Mouse (Mus musculus): ENCODE data around the gene Rai1. TPM values are rescaled to one million over a fixed set of nuclear protein-coding genes. Genes with fewer than 3 reads are reported as not detected.
A peak's percentile ranks its signal among the peaks of the same experiment; 100 is the strongest.

Rai1 gene
- polyA plus RNA-seq, 1 experiment from 2014 or later, result 23.9 TPM

DNA sequence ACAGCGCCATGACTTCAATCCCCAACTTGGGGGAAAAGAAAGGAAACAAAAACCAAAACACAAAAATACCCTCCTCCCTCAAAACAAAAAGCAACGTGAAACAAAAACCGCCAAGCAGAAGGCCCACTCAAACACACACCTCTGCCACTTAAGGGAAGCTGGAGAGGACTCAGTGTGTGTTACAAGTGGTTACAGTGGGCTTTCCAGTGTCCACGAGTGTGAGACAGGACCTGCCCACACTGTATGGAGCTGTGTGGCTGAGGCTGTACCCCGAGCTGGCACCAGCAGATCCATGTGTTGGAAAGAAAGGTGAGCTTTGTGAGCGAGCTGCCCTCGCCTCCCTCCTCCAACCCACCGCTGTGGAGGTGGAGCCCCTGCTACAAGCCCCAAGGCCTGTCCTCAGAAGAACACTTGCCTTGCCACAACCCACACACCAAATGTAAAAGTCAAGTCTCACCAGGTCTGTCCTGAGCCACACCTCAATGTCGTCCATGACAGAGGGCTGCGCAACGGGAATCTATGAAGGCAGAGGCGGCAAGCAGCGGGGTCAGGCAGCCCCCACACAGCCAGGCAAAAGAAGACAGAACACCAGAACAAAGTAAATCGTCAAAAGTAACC, 127.7 kb downstream of the Rai1 start:
- H3K9ac ChIP-seq (ENCODE audit: low read depth, low read length), result 0 out of 2 replicates have a peak overlapping the region, but pooled peaks have one; percentile 19
- H3K4me2 ChIP-seq (ENCODE audit: low read depth, low read length), result no peak overlapping the region
- ATAC-seq (ENCODE audit: low read depth) (no peak), DNase-seq (ENCODE audit: low spot score) (no peak)
- no peak overlapping the region for H3K4me3 ChIP-seq (ENCODE audit: low read depth, low read length)
- H3K27ac ChIP-seq (replicated peaks; ENCODE audit: low read depth, low read length), result peak overlapping the region; percentile 28; the same call in 1 of the 2 replicates
- H3K4me1 ChIP-seq (ENCODE audit: control insufficient read depth, insufficient read depth, low read length), result no peaks in the 10 kb centered on the region
- H3K9me3 ChIP-seq (ENCODE audit: control insufficient read depth, low read length), result no peaks in the 10 kb centered on the region
- 70% methylated on average over 14 of the region's 14 CpGs for WGBS
- H3K36me3 ChIP-seq (ENCODE audit: control insufficient read depth, insufficient read depth, low read length), result peaks cover 9% of the 10 kb centered on the region; the same call in 1 of the 2 replicates
- H3K27me3 ChIP-seq (replicated peaks; ENCODE audit: control insufficient read depth, insufficient read depth, low read length), result no peaks in the 10 kb centered on the region

DNA sequence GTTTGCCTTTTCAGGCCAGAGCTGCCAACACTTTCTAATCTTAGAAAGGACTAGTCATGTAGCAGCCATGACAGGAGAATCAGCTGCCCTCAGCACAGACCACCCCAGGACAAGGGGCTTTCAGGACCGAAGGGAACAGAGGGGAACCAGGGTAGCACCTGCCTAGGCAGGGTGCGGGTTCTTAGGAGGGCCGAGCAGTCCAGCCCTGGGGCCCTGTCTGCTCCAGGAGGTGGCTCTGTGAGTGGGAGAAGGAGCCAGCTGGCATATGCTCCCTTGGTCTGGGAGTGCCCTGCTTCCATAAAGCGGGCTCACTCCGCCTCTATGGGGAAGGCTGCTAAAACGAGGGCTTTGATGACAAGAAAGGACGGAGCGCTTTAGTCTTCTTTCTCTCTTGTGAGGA, 128.4 kb downstream of the Rai1 start:
- Histone ChIP-seq H3K27ac (replicated peaks; ENCODE audit: low read depth, low read length) (no peak overlapping the region), H3K36me3 (ENCODE audit: control insufficient read depth, insufficient read depth, low read length) (peaks cover 9% of the 10 kb centered on the region; the same call in 1 of the 2 replicates), H3K9me3 (ENCODE audit: control insufficient read depth, low read length) (no peaks in the 10 kb centered on the region), H3K4me1 (ENCODE audit: control insufficient read depth, insufficient read depth, low read length) (no peaks in the 10 kb centered on the region), H3K27me3 (replicated peaks; ENCODE audit: control insufficient read depth, insufficient read depth, low read length) (no peaks in the 10 kb centered on the region), H3K4me3 (ENCODE audit: low read depth, low read length) (no peak overlapping the region), H3K4me2 (ENCODE audit: low read depth, low read length) (no peak overlapping the region), H3K9ac (ENCODE audit: low read depth, low read length) (no peak overlapping the region)
- ATAC-seq (ENCODE audit: low read depth), result no peak
- DNase-seq (ENCODE audit: low spot score), result no peak
- WGBS, result 72% methylated on average over 8 of the region's 8 CpGs

DNA sequence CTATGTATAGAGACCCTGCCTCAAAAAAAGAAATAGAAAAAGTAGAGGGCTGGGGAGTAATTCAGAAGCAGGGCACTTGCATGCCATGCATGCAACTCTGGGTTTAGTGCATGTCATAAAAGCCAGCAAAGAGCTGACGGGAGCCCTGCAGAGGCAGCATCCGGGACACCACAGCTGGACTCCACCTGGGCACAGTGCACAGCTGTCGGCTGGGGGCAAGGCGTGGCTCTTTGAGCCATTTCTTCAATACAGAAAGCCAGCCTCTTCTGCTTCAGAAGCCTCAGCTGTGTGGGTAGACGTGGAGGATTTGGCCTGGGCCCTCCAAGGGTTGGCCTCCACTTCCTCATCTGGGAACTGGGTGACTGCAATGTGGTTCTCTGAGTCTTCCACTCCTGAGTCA, 130.5 kb downstream of the Rai1 start:
- ATAC-seq (ENCODE audit: low read depth), result no peak
- 71% methylated on average over 5 of the region's 5 CpGs for WGBS
- H3K4me1 ChIP-seq (ENCODE audit: control insufficient read depth, insufficient read depth, low read length), result no peaks in the 10 kb centered on the region
- DNase-seq (ENCODE audit: low spot score), result no peak
- H3K9me3 ChIP-seq (ENCODE audit: control insufficient read depth, low read length), result no peaks in the 10 kb centered on the region
- no peak overlapping the region for H3K4me3 ChIP-seq (ENCODE audit: low read depth, low read length)
- no peak overlapping the region for H3K4me2 ChIP-seq (ENCODE audit: low read depth, low read length)
- peaks cover 11% of the 10 kb centered on the region for H3K36me3 ChIP-seq (ENCODE audit: control insufficient read depth, insufficient read depth, low read length)
- no peaks in the 10 kb centered on the region for H3K27me3 ChIP-seq (replicated peaks; ENCODE audit: control insufficient read depth, insufficient read depth, low read length)
- no peak overlapping the region for H3K27ac ChIP-seq (replicated peaks; ENCODE audit: low read depth, low read length)
- no peak overlapping the region for H3K9ac ChIP-seq (ENCODE audit: low read depth, low read length)

DNA sequence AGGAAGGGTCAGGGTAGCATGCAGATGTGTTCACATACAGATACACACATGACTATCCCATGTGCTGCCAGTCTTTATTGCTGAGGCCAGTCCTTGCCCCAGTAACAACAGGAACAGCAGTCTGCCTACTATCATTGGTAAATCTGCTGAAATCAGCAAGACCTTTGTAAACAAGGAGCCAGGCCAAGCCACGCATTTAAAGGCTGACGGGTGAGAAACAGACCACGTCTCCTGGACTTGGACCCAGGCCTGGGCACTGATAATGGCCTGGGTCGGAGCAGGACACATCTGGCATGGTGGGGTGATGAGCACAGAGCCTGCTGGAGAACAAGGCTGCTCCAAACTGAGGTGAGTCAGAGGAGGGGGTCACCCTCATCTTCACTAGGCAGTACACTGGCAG, 135.7 kb downstream of the Rai1 start:
- Histone ChIP-seq H3K9ac (ENCODE audit: low read depth, low read length) (no peak overlapping the region), H3K9me3 (ENCODE audit: control insufficient read depth, low read length) (no peaks in the 10 kb centered on the region), H3K27me3 (replicated peaks; ENCODE audit: control insufficient read depth, insufficient read depth, low read length) (no peaks in the 10 kb centered on the region), H3K4me3 (ENCODE audit: low read depth, low read length) (no peak overlapping the region), H3K36me3 (ENCODE audit: control insufficient read depth, insufficient read depth, low read length) (peaks cover 38% of the 10 kb centered on the region), H3K4me1 (ENCODE audit: control insufficient read depth, insufficient read depth, low read length) (no peaks in the 10 kb centered on the region), H3K27ac (replicated peaks; ENCODE audit: low read depth, low read length) (no peak overlapping the region), H3K4me2 (ENCODE audit: low read depth, low read length) (no peak overlapping the region)
- ATAC-seq (ENCODE audit: low read depth) (no peak), DNase-seq (ENCODE audit: low spot score) (no peak)
- WGBS, result 86% methylated on average over 4 of the region's 4 CpGs

DNA sequence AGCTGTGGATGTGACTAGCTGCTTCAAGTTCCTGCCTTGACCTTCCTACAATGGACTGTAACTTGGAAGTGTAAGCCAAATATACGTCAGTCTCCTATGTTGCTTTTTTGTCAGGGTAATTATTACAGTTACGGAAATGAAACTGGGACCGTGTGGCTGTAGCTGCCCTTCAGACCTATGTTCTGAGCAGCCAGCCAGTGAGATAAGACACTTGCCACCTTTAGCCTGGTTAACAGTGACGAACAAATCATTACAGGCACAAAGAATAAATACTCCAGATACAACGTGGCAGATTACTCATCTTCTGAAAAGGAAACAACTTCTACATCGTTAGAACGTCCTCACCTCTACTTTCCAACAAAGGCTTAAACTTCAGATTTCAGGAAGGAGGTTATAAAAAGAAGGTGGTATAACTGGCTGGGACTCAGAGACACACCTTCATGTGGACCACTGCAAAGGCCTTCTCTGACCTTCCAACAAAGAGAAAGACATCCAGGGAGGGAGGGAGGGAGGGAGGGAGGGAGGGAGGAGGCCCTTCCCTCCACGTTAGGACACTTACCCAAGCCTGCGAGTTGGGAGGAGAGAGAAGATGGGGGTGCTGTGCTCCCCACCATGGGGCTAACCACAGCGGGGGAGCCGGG, 139.8 kb downstream of the Rai1 start:
- WGBS, result 70% methylated on average over 11 of the region's 11 CpGs
- Histone ChIP-seq H3K9ac (ENCODE audit: low read depth, low read length) (no peak overlapping the region), H3K4me1 (ENCODE audit: control insufficient read depth, insufficient read depth, low read length) (peaks cover 5% of the 10 kb centered on the region; the same call in 1 of the 2 replicates), H3K36me3 (ENCODE audit: control insufficient read depth, insufficient read depth, low read length) (peaks cover 35% of the 10 kb centered on the region), H3K4me2 (ENCODE audit: low read depth, low read length) (no peak overlapping the region), H3K4me3 (ENCODE audit: low read depth, low read length) (no peak overlapping the region), H3K27me3 (replicated peaks; ENCODE audit: control insufficient read depth, insufficient read depth, low read length) (no peaks in the 10 kb centered on the region), H3K9me3 (ENCODE audit: control insufficient read depth, low read length) (no peaks in the 10 kb centered on the region), H3K27ac (replicated peaks; ENCODE audit: low read depth, low read length) (no peak overlapping the region)
- no peak for DNase-seq (ENCODE audit: low spot score)
- no peak for ATAC-seq (ENCODE audit: low read depth)

DNA sequence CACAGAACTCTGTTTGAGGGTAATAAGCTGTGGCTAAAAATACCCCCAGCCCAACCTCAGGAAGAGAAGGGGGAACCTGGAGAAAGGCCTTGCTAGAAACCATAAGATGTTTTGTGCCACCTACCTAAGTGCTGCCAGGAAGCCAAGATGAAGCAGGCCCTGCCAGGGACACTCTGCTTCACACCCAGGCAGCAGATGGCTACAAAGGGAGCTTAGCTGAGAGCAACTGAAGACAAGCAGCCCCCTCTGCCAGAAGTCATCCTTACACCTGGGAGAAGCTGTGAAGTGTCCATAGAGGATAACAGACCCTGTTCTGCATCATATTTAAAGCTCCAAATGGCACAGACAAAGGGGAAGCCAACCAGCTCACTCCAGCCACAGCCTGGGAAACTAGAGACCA, 141.3 kb downstream of the Rai1 start:
- Histone ChIP-seq H3K4me2 (ENCODE audit: low read depth, low read length) (no peak overlapping the region), H3K4me1 (ENCODE audit: control insufficient read depth, insufficient read depth, low read length) (peaks cover 5% of the 10 kb centered on the region; the same call in 1 of the 2 replicates), H3K9ac (ENCODE audit: low read depth, low read length) (no peak overlapping the region), H3K27ac (replicated peaks; ENCODE audit: low read depth, low read length) (no peak overlapping the region), H3K27me3 (replicated peaks; ENCODE audit: control insufficient read depth, insufficient read depth, low read length) (no peaks in the 10 kb centered on the region), H3K9me3 (ENCODE audit: control insufficient read depth, low read length) (no peaks in the 10 kb centered on the region), H3K4me3 (ENCODE audit: low read depth, low read length) (no peak overlapping the region), H3K36me3 (ENCODE audit: control insufficient read depth, insufficient read depth, low read length) (peaks cover 31% of the 10 kb centered on the region)
- DNase-seq (ENCODE audit: low spot score) (no peak), ATAC-seq (ENCODE audit: low read depth) (no peak)

DNA sequence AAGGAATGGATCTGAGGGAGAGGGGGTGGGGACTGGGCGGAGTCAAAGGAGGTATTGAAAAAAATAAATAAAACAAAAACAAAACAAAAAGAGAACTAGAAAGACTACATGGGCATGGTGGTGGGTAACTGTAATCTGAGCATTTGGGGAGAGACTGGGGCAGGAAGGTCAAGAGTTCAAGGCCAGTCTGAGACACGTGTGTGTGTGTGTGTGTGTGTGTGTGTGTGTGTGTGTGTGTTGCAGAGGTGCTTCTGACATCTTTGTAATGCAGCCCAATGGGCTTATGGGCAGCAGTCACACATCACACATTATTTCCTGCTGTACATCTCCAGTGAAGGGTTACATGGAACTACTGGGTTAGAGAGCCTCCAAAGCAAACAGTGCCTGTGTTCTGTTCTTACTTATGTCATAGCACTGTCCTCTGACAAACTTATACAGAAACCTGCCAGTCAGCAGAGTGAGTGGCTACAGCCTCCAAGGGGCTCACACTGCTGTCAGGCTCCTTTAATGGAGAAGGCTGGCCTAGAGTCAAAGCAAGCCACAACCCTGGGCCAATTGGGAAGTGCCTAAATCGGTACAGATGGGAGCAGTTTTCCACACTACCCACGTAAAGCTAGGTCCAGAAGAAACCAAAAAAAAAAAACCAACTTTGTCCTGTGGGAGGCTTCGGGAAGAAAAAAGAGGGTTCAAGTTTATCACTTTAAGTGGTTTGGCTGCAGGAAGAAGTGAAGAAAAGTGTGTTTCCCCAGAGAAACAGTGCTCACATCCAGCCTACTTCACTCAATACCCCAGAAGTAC, 143.1 kb downstream of the Rai1 start:
- no peak overlapping the region for H3K27ac ChIP-seq (replicated peaks; ENCODE audit: low read depth, low read length)

More for the DNA sequence above, 143.1 kb downstream of the Rai1 start:
- Histone ChIP-seq H3K27me3 (replicated peaks; ENCODE audit: control insufficient read depth, insufficient read depth, low read length) (no peaks in the 10 kb centered on the region), H3K36me3 (ENCODE audit: control insufficient read depth, insufficient read depth, low read length) (peaks cover 21% of the 10 kb centered on the region; the same call in 1 of the 2 replicates), H3K4me3 (ENCODE audit: low read depth, low read length) (no peak overlapping the region), H3K4me1 (ENCODE audit: control insufficient read depth, insufficient read depth, low read length) (peaks cover 5% of the 10 kb centered on the region; the same call in 1 of the 2 replicates), H3K9me3 (ENCODE audit: control insufficient read depth, low read length) (no peaks in the 10 kb centered on the region), H3K9ac (ENCODE audit: low read depth, low read length) (no peak overlapping the region), H3K4me2 (ENCODE audit: low read depth, low read length) (no peak overlapping the region)
- peak; percentile 34 for DNase-seq (ENCODE audit: low spot score)
- ATAC-seq (ENCODE audit: low read depth), result no peak
- WGBS, result 35% methylated on average over 5 of the region's 5 CpGs
